Mouse (Mus musculus) forebrain, embryonic 13.5 days (tissue): ENCODE data around the gene Krt18. TPM values are rescaled to one million over a fixed set of nuclear protein-coding genes. Genes with fewer than 3 reads are reported as not detected.

Experiments used
- ATAC-seq: fragments of 200-750 bp; cut with Nextera tagmentation; 2 replicates; pipeline ENCODE4 v1.8.0; 2017
- H3K27ac ChIP-seq: fragments of 300-500 bp; sonication (generic); 2 replicates; pipeline ENCODE4 v1.5.1; 2015; ENCODE audit warnings: inconsistent platforms, mild to moderate bottlenecking, moderate library complexity
- H3K27me3 ChIP-seq: fragments of 300-500 bp; sonication (generic); 2 replicates; pipeline ENCODE4 v1.6.1; 2015; ENCODE audit warnings: mild to moderate bottlenecking, inconsistent platforms
- H3K36me3 ChIP-seq: fragments of 300-500 bp; sonication (generic); 2 replicates; pipeline ENCODE4 v1.6.1; 2015; ENCODE audit warnings: mild to moderate bottlenecking, inconsistent platforms; ENCODE audit not compliant: poor library complexity, severe bottlenecking
- H3K4me1 ChIP-seq: fragments of 300-500 bp; sonication (generic); 2 replicates; pipeline ENCODE4 v1.6.1; 2015; ENCODE audit warnings: inconsistent platforms
- H3K4me2 ChIP-seq: fragments of 300-500 bp; sonication (generic); 2 replicates; pipeline ENCODE4 v1.6.1; 2015; ENCODE audit warnings: inconsistent platforms, mild to moderate bottlenecking, moderate library complexity
- H3K4me3 ChIP-seq: fragments of 300-500 bp; sonication (generic); 2 replicates; pipeline ENCODE4 v1.5.1; 2015; ENCODE audit warnings: mild to moderate bottlenecking, inconsistent platforms
- H3K9ac ChIP-seq: fragments of 300-500 bp; sonication (generic); 2 replicates; pipeline ENCODE4 v1.6.1; 2015; ENCODE audit warnings: mild to moderate bottlenecking, inconsistent platforms
- H3K9me3 ChIP-seq: fragments of 300-500 bp; sonication (generic); replicated peaks from 2 replicates; pipeline ENCODE4 v1.6.1; 2016; ENCODE audit warnings: inconsistent platforms
- WGBS: fragments of 180-500 bp; shearing (Covaris S2); methylation state at CpG from one replicate; pipeline ENCODE4 v1.1.7; 2015; 5-methylcytosine and 5-hydroxymethylcytosine counted together
- polyA plus RNA-seq: library from polyadenylated mRNA; unstranded; fragments of >200 nt; fragmentation: Nextera tagmentation; extraction: Ambion mirVana; gene quantifications from 2 replicates; pipeline ENCODE4 v1.2.1, GENCODE M21; 2015

Gene Krt18
- polyA plus RNA-seq, 1 experiment from 2014 or later, result 2.4 TPM

GRCm38 (mm10) chr15:102014848-102015247 lies 13.1 kb upstream of the Krt18 start:
- no peak for ATAC-seq
- Histone ChIP-seq H3K4me1 (peaks cover 9% of the 10 kb centered on the region; the same call in 1 of the 2 replicates), H3K27ac (no peak overlapping the region), H3K4me3 (no peak overlapping the region), H3K4me2 (no peak overlapping the region), H3K36me3 (no peaks in the 10 kb centered on the region), H3K9me3 (no peaks in the 10 kb centered on the region), H3K27me3 (0 out of 2 replicates have a peak, but pooled peaks cover 8% of the 10 kb centered on the region), H3K9ac (no peak overlapping the region)
- WGBS, result 68% methylated on average over 2 of the region's 4 CpGs

- 56% methylated on average over 3 of the region's 3 CpGs for WGBS
- Histone ChIP-seq H3K9ac (no peak overlapping the region), H3K27ac (no peak overlapping the region), H3K9me3 (no peaks in the 10 kb centered on the region), H3K4me1 (peaks cover 9% of the 10 kb centered on the region; the same call in 1 of the 2 replicates), H3K4me2 (no peak overlapping the region), H3K36me3 (no peaks in the 10 kb centered on the region), H3K27me3 (0 out of 2 replicates have a peak, but pooled peaks cover 8% of the 10 kb centered on the region), H3K4me3 (no peak overlapping the region)
- ATAC-seq, result no peak
Measured at GRCm38 (mm10) chr15:102016096-102016495, 11.9 kb upstream of the Krt18 start.

- WGBS, result 29% methylated on average over 7 of the region's 7 CpGs
- Histone ChIP-seq H3K27ac (no peak overlapping the region), H3K4me2 (no peak overlapping the region), H3K9ac (no peak overlapping the region), H3K9me3 (no peaks in the 10 kb centered on the region), H3K36me3 (no peaks in the 10 kb centered on the region), H3K27me3 (0 out of 2 replicates have a peak, but pooled peaks cover 6% of the 10 kb centered on the region), H3K4me3 (no peak overlapping the region), H3K4me1 (peaks cover 9% of the 10 kb centered on the region; the same call in 1 of the 2 replicates)
- ATAC-seq, result no peak
Measured at GRCm38 (mm10) chr15:102016787-102017186, 11.2 kb upstream of the Krt18 start.

- Histone ChIP-seq H3K9me3 (no peaks in the 10 kb centered on the region), H3K9ac (no peak overlapping the region), H3K36me3 (no peaks in the 10 kb centered on the region), H3K27ac (no peak overlapping the region), H3K4me2 (no peak overlapping the region), H3K27me3 (0 out of 2 replicates have a peak, but pooled peaks cover 6% of the 10 kb centered on the region), H3K4me3 (no peak overlapping the region), H3K4me1 (peaks cover 9% of the 10 kb centered on the region; the same call in 1 of the 2 replicates)
- WGBS, result 29% methylated on average over 7 of the region's 7 CpGs
- ATAC-seq, result no peak
Measured at GRCm38 (mm10) chr15:102017918-102018463, 10.0 kb upstream of the Krt18 start.

- no peak overlapping the region for H3K27ac ChIP-seq
- no peaks in the 10 kb centered on the region for H3K9me3 ChIP-seq
Measured at GRCm38 (mm10) chr15:102022481-102022880, 5.5 kb upstream of the Krt18 start.

GRCm38 (mm10) chr15:102023888-102024287 lies 4.1 kb upstream of the Krt18 start:
- 75% methylated on average over 8 of the region's 8 CpGs for WGBS
- H3K4me1 ChIP-seq, result peaks cover 18% of the 10 kb centered on the region
- no peak overlapping the region for H3K4me3 ChIP-seq
- H3K9ac ChIP-seq, result no peak overlapping the region
- H3K4me2 ChIP-seq, result no peak overlapping the region
- no peak for ATAC-seq
- H3K27ac ChIP-seq, result no peak overlapping the region
- no peaks in the 10 kb centered on the region for H3K9me3 ChIP-seq
- no peaks in the 10 kb centered on the region for H3K36me3 ChIP-seq
- peaks cover 52% of the 10 kb centered on the region for H3K27me3 ChIP-seq

More at GRCm38 (mm10) chr15:102022481-102022880, 5.5 kb upstream of the Krt18 start:
- Histone ChIP-seq H3K9ac (no peak overlapping the region), H3K4me1 (peaks cover 12% of the 10 kb centered on the region; the same call in 1 of the 2 replicates), H3K27me3 (peaks cover 39% of the 10 kb centered on the region), H3K4me2 (no peak overlapping the region), H3K36me3 (no peaks in the 10 kb centered on the region), H3K4me3 (no peak overlapping the region)
- WGBS, result 41% methylated on average over 8 of the region's 8 CpGs
- no peak for ATAC-seq

- ATAC-seq, result no peak
- no peak overlapping the region for H3K27ac ChIP-seq
- peaks cover 57% of the 10 kb centered on the region for H3K27me3 ChIP-seq
- peak overlapping the region; percentile 45; the same call in 1 of the 2 replicates for H3K9ac ChIP-seq
- no peaks in the 10 kb centered on the region for H3K36me3 ChIP-seq
- peaks cover 18% of the 10 kb centered on the region for H3K4me1 ChIP-seq
- H3K4me3 ChIP-seq, result 0 out of 2 replicates have a peak overlapping the region, but pooled peaks have one; percentile 6
- peak overlapping the region; percentile 33 for H3K4me2 ChIP-seq
- H3K9me3 ChIP-seq, result no peaks in the 10 kb centered on the region
- WGBS, result 4% methylated on average over 22 of the region's 22 CpGs
Measured at GRCm38 (mm10) chr15:102025136-102025872, 2.7 kb upstream of the Krt18 start.

GRCm38 (mm10) chr15:102026430-102026829 lies 1.6 kb upstream of the Krt18 start:
- Histone ChIP-seq H3K9ac (no peak overlapping the region), H3K36me3 (no peaks in the 10 kb centered on the region), H3K4me2 (no peak overlapping the region), H3K4me3 (no peak overlapping the region), H3K4me1 (peaks cover 18% of the 10 kb centered on the region), H3K27ac (no peak overlapping the region), H3K27me3 (peaks cover 57% of the 10 kb centered on the region), H3K9me3 (no peaks in the 10 kb centered on the region)
- WGBS, result 16% methylated on average over 12 of the region's 12 CpGs
- no peak for ATAC-seq

GRCm38 (mm10) chr15:102034121-102035053 lies 6.4 kb downstream of the Krt18 start:
- H3K4me3 ChIP-seq, result no peak overlapping the region
- no peak overlapping the region for H3K27ac ChIP-seq
- H3K4me1 ChIP-seq, result no peaks in the 10 kb centered on the region
- no peak overlapping the region for H3K9ac ChIP-seq
- 63% methylated on average over 16 of the region's 16 CpGs for WGBS
- H3K9me3 ChIP-seq, result no peaks in the 10 kb centered on the region
- ATAC-seq, result no peak
- H3K27me3 ChIP-seq, result peaks cover 3% of the 10 kb centered on the region
- H3K36me3 ChIP-seq, result no peaks in the 10 kb centered on the region
- H3K4me2 ChIP-seq, result no peak overlapping the region

GRCm38 (mm10) chr15:102040277-102040676 lies 12.3 kb downstream of the Krt18 start:
- Histone ChIP-seq H3K27ac (no peak overlapping the region), H3K27me3 (no peaks in the 10 kb centered on the region), H3K9me3 (no peaks in the 10 kb centered on the region), H3K9ac (no peak overlapping the region), H3K4me3 (no peak overlapping the region), H3K4me2 (no peak overlapping the region), H3K4me1 (no peaks in the 10 kb centered on the region), H3K36me3 (no peaks in the 10 kb centered on the region)
- whole genome bisulfite sequencing, result 82% methylated on average over 4 of the region's 4 CpGs
- no peak for ATAC-seq

- Histone ChIP-seq H3K27ac (no peak overlapping the region), H3K9me3 (no peaks in the 10 kb centered on the region), H3K27me3 (no peaks in the 10 kb centered on the region), H3K4me3 (no peak overlapping the region), H3K9ac (no peak overlapping the region), H3K4me2 (no peak overlapping the region), H3K36me3 (no peaks in the 10 kb centered on the region), H3K4me1 (no peaks in the 10 kb centered on the region)
- WGBS, result 84% methylated on average over 7 of the region's 7 CpGs
- no peak for ATAC-seq
Measured at GRCm38 (mm10) chr15:102041951-102042350, 14.0 kb downstream of the Krt18 start.

GRCm38 (mm10) chr15:102044745-102045144 lies 16.8 kb downstream of the Krt18 start:
- ATAC-seq, result no peak
- H3K4me2 ChIP-seq, result no peak overlapping the region
- no peaks in the 10 kb centered on the region for H3K9me3 ChIP-seq
- H3K27ac ChIP-seq, result no peak overlapping the region
- H3K36me3 ChIP-seq, result no peaks in the 10 kb centered on the region
- no peaks in the 10 kb centered on the region for H3K27me3 ChIP-seq
- H3K4me1 ChIP-seq, result no peaks in the 10 kb centered on the region
- no peak overlapping the region for H3K4me3 ChIP-seq
- WGBS, result 84% methylated on average over 3 of the region's 3 CpGs
- no peak overlapping the region for H3K9ac ChIP-seq
